Mouse (Mus musculus) heart, adult 2 months (tissue): ENCODE measurements around the gene Asic5. TPM values are rescaled to one million over a fixed set of nuclear protein-coding genes. Genes with fewer than 3 reads are reported as not detected.

ENCODE experiments used
- DNase-seq, 2 experiments: peaks; one replicate each; pipeline ENCODE4 v3.0.0; 2021
- H3K27ac ChIP-seq: fragments of 200-600 bp; 2 replicates; pipeline ENCODE4 v1.8.1; 2022
- H3K27me3 ChIP-seq: fragments of 200-500 bp; 2 replicates; pipeline ENCODE4 v1.6.1; 2012; ENCODE audit warnings: mild to moderate bottlenecking, low read length, inconsistent platforms, mixed read lengths; ENCODE audit not compliant: control insufficient read depth, insufficient read depth
- H3K36me3 ChIP-seq: fragments of 200-500 bp; 2 replicates; pipeline ENCODE4 v1.6.1; 2012; ENCODE audit warnings: low read length, inconsistent platforms; ENCODE audit not compliant: control insufficient read depth, insufficient read depth
- H3K4me1 ChIP-seq: fragments of 200-500 bp; 2 replicates; pipeline ENCODE4 v1.6.1; 2011; ENCODE audit warnings: low read length; ENCODE audit not compliant: control insufficient read depth, insufficient read depth
- H3K4me3 ChIP-seq: fragments of 200-600 bp; 2 replicates; pipeline ENCODE4 v1.8.1; 2022
- H3K79me2 ChIP-seq: fragments of 200-500 bp; replicated peaks from 2 replicates; pipeline ENCODE4 v1.6.1; 2012; ENCODE audit warnings: mild to moderate bottlenecking, inconsistent platforms, low read length, moderate library complexity, mixed read lengths; ENCODE audit not compliant: control insufficient read depth, insufficient read depth
- H3K9ac ChIP-seq: fragments of 200-500 bp; 2 replicates; pipeline ENCODE4 v1.6.1; 2012; ENCODE audit warnings: low read depth, mild to moderate bottlenecking, control low read depth, inconsistent platforms, low read length, mixed read lengths
- CTCF ChIP-seq: fragments of 200-600 bp; IDR thresholded peaks from 2 replicates; pipeline ENCODE4 v1.8.1; 2022; ENCODE audit warnings: antibody characterized with exemption, mild to moderate bottlenecking, moderate library complexity
- EP300 ChIP-seq: fragments of 200-500 bp; IDR thresholded peaks from 2 replicates; pipeline ENCODE4 v1.6.1; 2011; ENCODE audit warnings: low read depth, low read length, control low read depth; ENCODE audit not compliant: insufficient read depth
- POLR2A ChIP-seq: fragments of 200-500 bp; IDR thresholded peaks from 2 replicates; pipeline ENCODE4 v1.6.1; 2011; ENCODE audit warnings: mild to moderate bottlenecking, low read depth, low read length, control low read depth; ENCODE audit not compliant: insufficient read depth
- WGBS: fragments of 180-500 bp; shearing (Covaris S2); methylation state at CpG from one replicate; pipeline ENCODE4 v1.1.7; 2018; 5-methylcytosine and 5-hydroxymethylcytosine counted together
- intact Hi-C: fragments of 180-260 bp; cut with DNase I; formaldehyde crosslinking; loops from one replicate; pipeline ENCODE4 v1.15.1; 2025
- long read RNA-seq: library from polyadenylated mRNA; stranded (forward); transcript quantifications from one replicate; pipeline ENCODE4 v2.0.0, GENCODE M21; 2021
- polyA plus RNA-seq: library from polyadenylated mRNA; depleted of rRNA; stranded (reverse); fragments of >200 nt; gene quantifications from 2 replicates; pipeline ENCODE4 v1.2.3, GENCODE M21; 2012; rRNA removed
- total RNA-seq, 2 experiments: library from RNA; stranded (reverse); gene quantifications; 2 replicates each; pipeline ENCODE4 v1.2.3; 2021

Gene Asic5
- not detected for total RNA-seq
- polyA plus RNA-seq, result not detected in 2 replicates
- long read RNA-seq, result 0 reads

- TF ChIP-seq EP300, result no peak
- no peak for DNase-seq
- WGBS, result 63% methylated on average over 5 of the region's 5 CpGs
- H3K36me3 ChIP-seq, result no peaks in the 10 kb centered on the region
- no peaks in the 10 kb centered on the region for H3K27me3 ChIP-seq
- no peak within 1 kb of the TSS for H3K9ac ChIP-seq
- H3K79me2 ChIP-seq, result no peaks in the 10 kb centered on the region
- intact Hi-C loops, result no loop called here
- no peaks in the 10 kb centered on the region for H3K4me1 ChIP-seq
- no peak within 1 kb of the TSS for H3K27ac ChIP-seq
- no peak within 1 kb of the TSS for H3K4me3 ChIP-seq
Measured at GRCm38 (mm10) chr3:81981990-81982389, at the start of gene Asic5. TSS of gene Asic5 (plus strand) at chr3:81982290.

GRCm38 (mm10) chr3:81933348-81933747 lies 48.7 kb upstream of the Asic5 start:
- H3K9ac ChIP-seq, result no peak overlapping the region
- H3K4me3 ChIP-seq, result peak overlapping the region; percentile 81; the same call in 1 of the 2 replicates
- WGBS, result 70% methylated on average over 4 of the region's 4 CpGs
- peak overlapping the region; percentile 95; the same call in 1 of the 2 replicates for H3K27ac ChIP-seq
- H3K27me3 ChIP-seq, result no peaks in the 10 kb centered on the region
- intact Hi-C loops, result loop anchor here (10.0 kb wide), 1 partner anchor 421 kb away; the partner anchor contains the start of gene Map9
- peaks cover 4% of the 10 kb centered on the region for H3K36me3 ChIP-seq
- no peaks in the 10 kb centered on the region; the same call in 1 of the 2 replicates for H3K79me2 ChIP-seq
- no peak for DNase-seq
- no peaks in the 10 kb centered on the region; the same call in none of the 2 replicates for H3K4me1 ChIP-seq
- no peak for TF ChIP-seq CTCF
- TF ChIP-seq POLR2A, result no peak
- TF ChIP-seq EP300, result no peak

GRCm38 (mm10) chr3:81938924-81939323 lies 43.2 kb upstream of the Asic5 start:
- TF ChIP-seq POLR2A (no peak), CTCF (no peak), EP300 (no peak)
- Histone ChIP-seq H3K79me2 (no peaks in the 10 kb centered on the region; the same call in 1 of the 2 replicates), H3K27me3 (no peaks in the 10 kb centered on the region), H3K36me3 (no peaks in the 10 kb centered on the region; the same call in 1 of the 2 replicates), H3K4me1 (peaks cover 1% of the 10 kb centered on the region), H3K27ac (no peak overlapping the region), H3K4me3 (no peak overlapping the region), H3K9ac (no peak overlapping the region)
- intact Hi-C loops, result loop anchor here (10.0 kb wide), 1 partner anchor 416 kb away; the partner anchor contains the start of gene Map9
- DNase-seq, result no peak
- 38% methylated on average over 3 of the region's 3 CpGs for WGBS

- no peak for TF ChIP-seq POLR2A
- TF ChIP-seq CTCF, result no peak
- no peak for TF ChIP-seq EP300
- 95% methylated on average over 3 of the region's 3 CpGs for WGBS
Measured at GRCm38 (mm10) chr3:81942341-81942740, 39.7 kb upstream of the Asic5 start.

GRCm38 (mm10) chr3:81943097-81943496 lies 39.0 kb upstream of the Asic5 start:
- Histone ChIP-seq H3K9ac (no peak overlapping the region), H3K79me2 (no peaks in the 10 kb centered on the region; the same call in 1 of the 2 replicates), H3K4me3 (no peak overlapping the region), H3K27me3 (no peaks in the 10 kb centered on the region), H3K27ac (no peak overlapping the region), H3K36me3 (no peaks in the 10 kb centered on the region), H3K4me1 (peaks cover 1% of the 10 kb centered on the region)
- no peak for DNase-seq
- no peak for TF ChIP-seq EP300
- no peak for TF ChIP-seq POLR2A
- no peak for TF ChIP-seq CTCF
- intact Hi-C loops, result no loop called here
- WGBS, result 94% methylated on average over 3 of the region's 3 CpGs

More at GRCm38 (mm10) chr3:81942341-81942740, 39.7 kb upstream of the Asic5 start:
- Histone ChIP-seq H3K4me3 (no peak overlapping the region), H3K27me3 (no peaks in the 10 kb centered on the region), H3K4me1 (peaks cover 1% of the 10 kb centered on the region), H3K79me2 (no peaks in the 10 kb centered on the region; the same call in 1 of the 2 replicates), H3K9ac (no peak overlapping the region), H3K36me3 (no peaks in the 10 kb centered on the region), H3K27ac (no peak overlapping the region)
- intact Hi-C loops, result no loop called here
- no peak for DNase-seq

- H3K27ac ChIP-seq, result no peak overlapping the region
- H3K27me3 ChIP-seq, result no peaks in the 10 kb centered on the region
- no peaks in the 10 kb centered on the region for H3K4me1 ChIP-seq
- WGBS, result 94% methylated on average over 7 of the region's 7 CpGs
- H3K9ac ChIP-seq, result no peak overlapping the region
- H3K4me3 ChIP-seq, result no peak overlapping the region
- intact Hi-C loops, result no loop called here
- TF ChIP-seq EP300, result no peak
- TF ChIP-seq POLR2A, result no peak
- no peak for TF ChIP-seq CTCF
- no peaks in the 10 kb centered on the region for H3K36me3 ChIP-seq
- DNase-seq, result no peak
- H3K79me2 ChIP-seq, result no peaks in the 10 kb centered on the region
Measured at GRCm38 (mm10) chr3:81944851-81945393, 37.2 kb upstream of the Asic5 start.
